9 mouse cellular contexts compared by ENCODE assay signal in genomic region chr11:120281197-120281596, GRCm38 (mm10). TPM values are rescaled to one million over a fixed set of nuclear protein-coding genes. Genes with fewer than 3 reads are reported as not detected.
DNase-seq lines count a peak whose midpoint lies in the region; ATAC-seq and TF ChIP-seq lines count a peak whose summit lies in the region.
"Had no signal": no experiment of that assay in that cellular context is flagged by ENCODE, and none has a peak within 500 bp of the region (broad histone marks: within the 10 kb centered on the region; RNA-seq: fewer than 3 reads in every experiment).

No protein-coding gene starts in this region.

- H3K36me3 ChIP-seq in kidney, embryonic 14.5 days (ENCODE audit: control insufficient read depth, insufficient read depth, low read length): peaks cover 92% of the 10 kb centered on the region

- no peak overlapping the region for H3K4me2 ChIP-seq in kidney, embryonic 14.5 days (replicated peaks; ENCODE audit: low read depth, low read length)

- 47% methylated on average over 3 of the region's 3 CpGs for WGBS in kidney, embryonic 14.5 days

- no peak for ATAC-seq in kidney, embryonic 14.5 days (ENCODE audit: low FRiP score, low TSS enrichment)
- ATAC-seq in megakaryocyte progenitor cell, adult 5-6 weeks (replicated peaks; ENCODE audit: poor library complexity): peak; percentile 18

- peak overlapping the region; percentile 9; the same call in 1 of the 2 replicates for H3K9ac ChIP-seq in kidney, embryonic 14.5 days (ENCODE audit: low read depth, low read length)

- intact Hi-C loops in gastrocnemius, adult 2 months (cut with DNase I): no loop called here
- intact Hi-C loops in gastrocnemius, postnatal 14 days (cut with DNase I; ENCODE audit: low total_unique reads): no loop called here

- no peak for TF ChIP-seq CTCF in gastrocnemius, adult 2 months (IDR thresholded peaks at IDR 0.05)

- no peaks in the 10 kb centered on the region for H3K27me3 ChIP-seq in kidney, embryonic 14.5 days (ENCODE audit: control insufficient read depth, insufficient read depth, low read length)

- DNase-seq in gastrocnemius, adult 2 months: no peak
- DNase-seq in gastrocnemius, postnatal 14 days: no peak
- DNase-seq in heart, adult 8-10 months (ENCODE audit: low spot score): peak; percentile 43
- no peak for DNase-seq in layer of hippocampus, adult 9-11 months
- no peak for DNase-seq in spleen, postnatal 14 days (ENCODE audit: low spot score in 2 of 2)
- no peak for DNase-seq in layer of hippocampus, adult 11-12 months (ENCODE audit: low spot score)
- DNase-seq: gastrocnemius, postnatal 10 days had no signal

- peaks cover 16% of the 10 kb centered on the region for H3K4me1 ChIP-seq in kidney, embryonic 14.5 days (ENCODE audit: control insufficient read depth, insufficient read depth, low read length)

- no peak overlapping the region for H3K4me3 ChIP-seq in gastrocnemius, adult 2 months
- no peak overlapping the region for H3K4me3 ChIP-seq in kidney, embryonic 14.5 days (ENCODE audit: low read length)

- H3K27ac ChIP-seq in gastrocnemius, adult 2 months: peak overlapping the region; percentile 48
- H3K27ac ChIP-seq in kidney, embryonic 14.5 days (ENCODE audit: low read depth, low read length): peak overlapping the region; percentile 20; the same call in 1 of the 2 replicates

- H3K9me3 ChIP-seq in kidney, embryonic 14.5 days (ENCODE audit: control insufficient read depth, low read length): no peaks in the 10 kb centered on the region

RNA-seq across cellular contexts. Expression of gene Bahcc1, which starts 48.5 kb away (rescaled TPM):
- total RNA-seq in gastrocnemius, adult 2 months (2021): 1 to 10 TPM; 3.5 to 5.3 TPM
- total RNA-seq in gastrocnemius, postnatal 14 days (2021): 1 to 10 TPM; 3.4 to 8.1 TPM
- 10 to 100 TPM in 2 of 4 experiments, 1 to 10 TPM in 2; 6.2 to 12.6 (median 9.3) TPM for total RNA-seq in heart, adult 8-10 months (2022)
- 20.3 and 27.2 TPM in 2 replicates for polyA plus RNA-seq in kidney, embryonic 14.5 days (2014; fragmentation: Nextera tagmentation; extraction: Ambion mirVana)
- 12.1 and 17.2 TPM in 2 replicates for total RNA-seq in megakaryocyte progenitor cell, adult 5-6 weeks (2015)
- 3.9 and 5.4 TPM in 2 replicates for total RNA-seq in megakaryocyte progenitor cell, adult 5-6 weeks (2017)
